Mouse (Mus musculus) kidney, postnatal 14 days (tissue): ENCODE measurements around the gene Cdkn2aipnl.
A peak's percentile ranks its signal among the peaks of the same experiment; 100 is the strongest.

Experiments used
- DNase-seq: peaks from one replicate; pipeline ENCODE4 v3.0.0; 2022; ENCODE audit warnings: mixed read lengths

Gene Cdkn2aipnl

GRCm38 (mm10) chr11:51967443-51968401, at the start of gene Cdkn2aipnl:
Gene Cdkn2aipnl, plus strand, starts transcription at chr11:51967661.
- peak; percentile 96 for DNase-seq

- peak; percentile 60 for DNase-seq
These were observed 49.5 kb upstream of the Cdkn2aipnl start for GRCm38 (mm10) chr11:51917951-51918350.

GRCm38 (mm10) chr11:51918576-51918975, 48.9 kb upstream of the Cdkn2aipnl start:
- DNase-seq = peak; percentile 21

- no peak for DNase-seq
These were observed 45.9 kb upstream of the Cdkn2aipnl start for GRCm38 (mm10) chr11:51921355-51922125.

- no peak for DNase-seq
These were observed 45.0 kb upstream of the Cdkn2aipnl start for GRCm38 (mm10) chr11:51922421-51922841.

- DNase-seq = no peak
These were observed 41.9 kb upstream of the Cdkn2aipnl start for GRCm38 (mm10) chr11:51925595-51925994.

GRCm38 (mm10) chr11:51926385-51926784, 41.1 kb upstream of the Cdkn2aipnl start:
- no peak for DNase-seq

GRCm38 (mm10) chr11:51927106-51927505, 40.4 kb upstream of the Cdkn2aipnl start:
- DNase-seq = no peak

- no peak for DNase-seq
These were observed 36.3 kb upstream of the Cdkn2aipnl start for GRCm38 (mm10) chr11:51931138-51931537.

- no peak for DNase-seq
These were observed 35.7 kb upstream of the Cdkn2aipnl start for GRCm38 (mm10) chr11:51931790-51932189.

- DNase-seq = no peak
These were observed 33.2 kb upstream of the Cdkn2aipnl start for GRCm38 (mm10) chr11:51934230-51934629.

- DNase-seq = no peak
These were observed 31.6 kb upstream of the Cdkn2aipnl start for GRCm38 (mm10) chr11:51935636-51936434.

- DNase-seq = peak; percentile 56
These were observed 30.1 kb upstream of the Cdkn2aipnl start for GRCm38 (mm10) chr11:51937361-51937781.

GRCm38 (mm10) chr11:51938817-51939589, 28.5 kb upstream of the Cdkn2aipnl start:
- no peak for DNase-seq

GRCm38 (mm10) chr11:51939590-51939955, 27.9 kb upstream of the Cdkn2aipnl start:
- no peak for DNase-seq

- DNase-seq = peak; percentile 41
These were observed 26.9 kb upstream of the Cdkn2aipnl start for GRCm38 (mm10) chr11:51940511-51940955.

GRCm38 (mm10) chr11:51942602-51943499, 24.6 kb upstream of the Cdkn2aipnl start:
- DNase-seq = no peak

- no peak for DNase-seq
These were observed 24.0 kb upstream of the Cdkn2aipnl start for GRCm38 (mm10) chr11:51943500-51943841.

- no peak for DNase-seq
These were observed 23.2 kb upstream of the Cdkn2aipnl start for GRCm38 (mm10) chr11:51944239-51944638.

GRCm38 (mm10) chr11:51945548-51945947, 21.9 kb upstream of the Cdkn2aipnl start:
- no peak for DNase-seq

- no peak for DNase-seq
These were observed 21.3 kb upstream of the Cdkn2aipnl start for GRCm38 (mm10) chr11:51946144-51946543.
